Mouse (Mus musculus): ENCODE results near the gene Hbb-bh2. TPM values are rescaled to one million over a fixed set of nuclear protein-coding genes. Genes with fewer than 3 reads are reported as not detected.
"Not testable (repeated sequence)": the region's sequence is repeated elsewhere in the genome, so short reads cannot be mapped to it uniquely, and the experiment has no call there.

The Hbb-bh2 gene
- polyA plus RNA-seq, 1 experiment from 2014 or later = not detected

DNA sequence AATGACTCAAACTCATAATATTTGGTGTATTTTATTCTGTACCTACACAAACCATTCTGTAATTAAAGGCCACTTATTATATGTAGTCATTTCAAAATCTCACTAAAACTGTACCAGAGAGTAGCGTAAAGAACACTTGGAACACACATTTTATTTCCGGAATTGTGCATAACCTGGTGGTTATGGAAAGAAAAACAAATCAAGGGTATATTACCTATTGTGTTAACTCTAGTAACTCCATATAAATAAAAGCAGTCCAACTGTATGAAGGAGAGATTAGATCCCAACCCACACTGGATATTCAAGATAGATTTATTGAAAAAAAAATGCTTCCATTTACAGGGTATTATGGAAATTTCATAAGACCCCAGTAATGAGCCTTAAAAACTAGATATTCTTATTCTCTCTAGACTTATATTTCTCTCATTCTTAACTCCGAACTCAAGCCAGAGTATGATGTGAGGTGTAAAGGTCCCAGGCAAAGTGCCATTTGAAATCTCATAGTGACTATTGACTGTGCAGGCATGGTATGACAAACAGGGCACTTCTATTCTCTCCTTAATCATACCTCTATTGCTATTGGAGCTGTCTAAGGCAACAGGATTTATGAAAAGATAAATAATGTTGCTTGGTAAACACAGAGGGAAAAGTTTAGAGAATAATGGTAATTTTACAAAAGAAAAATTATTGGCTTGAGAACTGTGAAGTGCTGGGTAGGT lies 14.6 kb downstream of the Hbb-bh2 start:
- ATAC-seq (ENCODE audit: insufficient number of reproducible peaks, low FRiP score, low TSS enrichment, low read depth) (no peak), DNase-seq (ENCODE audit: low spot score) (no peak)
- no peaks in the 10 kb centered on the region for H3K27me3 ChIP-seq (ENCODE audit: control insufficient read depth, insufficient read depth, low read length)
- no peak overlapping the region for H3K4me3 ChIP-seq (ENCODE audit: low read depth, low read length)
- no peak overlapping the region for H3K4me2 ChIP-seq (ENCODE audit: low read depth, severe bottlenecking)
- H3K36me3 ChIP-seq (ENCODE audit: control insufficient read depth, insufficient read depth, low read length) = no peaks in the 10 kb centered on the region
- no peaks in the 10 kb centered on the region for H3K4me1 ChIP-seq (ENCODE audit: control insufficient read depth, insufficient read depth, low read length)
- H3K27ac ChIP-seq (replicated peaks; ENCODE audit: low read depth, low read length) = no peak overlapping the region
- H3K9me3 ChIP-seq (ENCODE audit: control insufficient read depth, low read length) = no peaks in the 10 kb centered on the region
- 93% methylated on average over 3 of the region's 3 CpGs for WGBS
- no peak overlapping the region for H3K9ac ChIP-seq (ENCODE audit: low read length)

- DNase-seq (ENCODE audit: low spot score) (no peak), ATAC-seq (ENCODE audit: insufficient number of reproducible peaks, low FRiP score, low TSS enrichment, low read depth) (no peak)
- H3K4me1 ChIP-seq (ENCODE audit: control insufficient read depth, insufficient read depth, low read length) = no peaks in the 10 kb centered on the region
- no peak overlapping the region for H3K4me3 ChIP-seq (ENCODE audit: low read depth, low read length)
- no peaks in the 10 kb centered on the region for H3K27me3 ChIP-seq (ENCODE audit: control insufficient read depth, insufficient read depth, low read length)
- no peak overlapping the region for H3K9ac ChIP-seq (ENCODE audit: low read length)
- WGBS = 90% methylated on average over 2 of the region's 2 CpGs
- no peaks in the 10 kb centered on the region for H3K9me3 ChIP-seq (ENCODE audit: control insufficient read depth, low read length)
- no peak overlapping the region for H3K27ac ChIP-seq (replicated peaks; ENCODE audit: low read depth, low read length)
- no peaks in the 10 kb centered on the region for H3K36me3 ChIP-seq (ENCODE audit: control insufficient read depth, insufficient read depth, low read length)
- no peak overlapping the region for H3K4me2 ChIP-seq (ENCODE audit: low read depth, severe bottlenecking)
Observed at GRCm38 (mm10) chr7:103824597-103824996, 15.7 kb downstream of the Hbb-bh2 start.

DNA sequence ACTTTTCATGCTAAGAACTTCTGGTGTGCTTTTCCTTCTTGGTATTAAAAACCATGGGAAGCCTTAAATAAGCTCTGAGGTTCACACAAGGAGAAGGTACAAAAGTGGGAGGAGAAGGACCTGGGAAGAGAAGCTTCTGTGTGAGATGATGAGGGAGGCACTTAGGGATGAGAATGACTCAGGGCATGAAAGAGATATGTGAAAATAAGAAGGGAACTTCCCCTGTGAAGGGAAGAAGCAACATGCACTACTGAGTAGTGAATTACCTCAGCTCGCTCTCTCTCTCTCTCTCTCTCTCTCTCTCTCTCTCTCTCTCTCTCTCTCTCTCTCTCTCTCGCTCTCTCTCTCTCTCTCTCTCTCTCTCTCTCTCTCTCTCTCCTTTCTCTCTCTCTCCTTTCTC lies 25.2 kb downstream of the Hbb-bh2 start:
- 83% methylated on average over 1 of the region's 2 CpGs for WGBS
- not testable (repeated sequence) for ATAC-seq (ENCODE audit: insufficient number of reproducible peaks, low FRiP score, low TSS enrichment, low read depth); DNase-seq (ENCODE audit: low spot score); H3K4me3 ChIP-seq (ENCODE audit: low read depth, low read length); H3K4me1 ChIP-seq (ENCODE audit: control insufficient read depth, insufficient read depth, low read length); H3K9me3 ChIP-seq (ENCODE audit: control insufficient read depth, low read length); H3K9ac ChIP-seq (ENCODE audit: low read length); H3K27me3 ChIP-seq (ENCODE audit: control insufficient read depth, insufficient read depth, low read length); H3K4me2 ChIP-seq (ENCODE audit: low read depth, severe bottlenecking); H3K27ac ChIP-seq (replicated peaks; ENCODE audit: low read depth, low read length); H3K36me3 ChIP-seq (ENCODE audit: control insufficient read depth, insufficient read depth, low read length)

DNA sequence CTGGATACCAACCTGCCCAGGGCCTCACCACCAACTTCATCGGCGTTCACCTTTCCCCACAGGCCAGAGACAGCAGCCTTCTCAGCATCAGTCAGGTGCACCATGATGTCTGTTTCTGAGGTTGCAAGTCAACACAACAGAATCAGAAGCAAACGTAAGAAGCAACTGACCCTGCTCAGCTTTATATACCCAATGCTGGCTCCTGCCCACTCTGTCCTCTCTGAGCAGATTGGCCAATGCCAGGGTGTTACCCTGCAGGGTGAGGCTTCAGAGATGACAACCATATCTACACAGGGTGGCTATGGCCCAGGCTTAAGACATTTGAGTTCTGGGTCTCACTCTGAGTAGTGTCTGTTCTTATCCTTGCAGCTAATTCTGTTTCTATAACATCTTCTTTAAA lies 26.6 kb downstream of the Hbb-bh2 start, which contains the start of gene Hbb-bt:
Gene Hbb-bt (minus strand): TSS at position 231 of the 400 bp plus-strand sequence.
- H3K4me1 ChIP-seq (ENCODE audit: control insufficient read depth, insufficient read depth, low read length) = no peaks in the 10 kb centered on the region
- WGBS = 94% methylated on average over 3 of the region's 3 CpGs
- no peaks in the 10 kb centered on the region for H3K27me3 ChIP-seq (ENCODE audit: control insufficient read depth, insufficient read depth, low read length)
- no peak within 1 kb of the TSS for H3K4me2 ChIP-seq (ENCODE audit: low read depth, severe bottlenecking)
- no peak within 1 kb of the TSS for H3K4me3 ChIP-seq (ENCODE audit: low read depth, low read length)
- ATAC-seq (ENCODE audit: insufficient number of reproducible peaks, low FRiP score, low TSS enrichment, low read depth) = no peak
- no peaks in the 10 kb centered on the region for H3K9me3 ChIP-seq (ENCODE audit: control insufficient read depth, low read length)
- no peak within 1 kb of the TSS for H3K27ac ChIP-seq (replicated peaks; ENCODE audit: low read depth, low read length)
- no peak for DNase-seq (ENCODE audit: low spot score)
- H3K36me3 ChIP-seq (ENCODE audit: control insufficient read depth, insufficient read depth, low read length) = no peaks in the 10 kb centered on the region
- H3K9ac ChIP-seq (ENCODE audit: low read length) = no peak within 1 kb of the TSS

DNA sequence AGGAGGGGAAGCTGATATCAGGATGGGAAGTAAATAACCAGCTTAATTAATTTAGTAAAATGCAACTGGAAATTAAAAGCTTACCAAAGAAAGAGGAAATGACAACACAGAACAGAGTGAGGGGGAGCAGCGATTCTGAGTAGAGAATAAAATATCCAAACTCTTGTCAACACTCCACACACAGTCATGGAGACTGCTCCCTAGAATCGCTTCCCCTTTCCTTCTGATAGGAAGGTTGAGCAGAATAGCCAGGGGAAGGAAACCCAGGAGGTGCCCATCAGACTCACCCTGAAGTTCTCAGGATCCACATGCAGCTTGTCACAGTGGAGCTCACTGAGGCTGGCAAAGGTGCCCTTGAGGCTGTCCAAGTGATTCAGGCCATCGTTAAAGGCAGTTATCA lies 27.2 kb downstream of the Hbb-bh2 start:
- WGBS = no CpG with 5 or more reads among the region's 3 CpGs
- not testable (repeated sequence) for ATAC-seq (ENCODE audit: insufficient number of reproducible peaks, low FRiP score, low TSS enrichment, low read depth)

GRCm38 (mm10) chr7:103812174-103812573 lies 28.1 kb downstream of the Hbb-bh2 start:
- Histone ChIP-seq H3K27ac (replicated peaks; ENCODE audit: low read depth, low read length) (no peak overlapping the region), H3K4me2 (ENCODE audit: low read depth, severe bottlenecking) (no peak overlapping the region), H3K4me1 (ENCODE audit: control insufficient read depth, insufficient read depth, low read length) (no peaks in the 10 kb centered on the region), H3K9me3 (ENCODE audit: control insufficient read depth, low read length) (no peaks in the 10 kb centered on the region), H3K36me3 (ENCODE audit: control insufficient read depth, insufficient read depth, low read length) (no peaks in the 10 kb centered on the region), H3K9ac (ENCODE audit: low read length) (no peak overlapping the region), H3K27me3 (ENCODE audit: control insufficient read depth, insufficient read depth, low read length) (no peaks in the 10 kb centered on the region), H3K4me3 (ENCODE audit: low read depth, low read length) (no peak overlapping the region)
- WGBS = 78% methylated on average over 1 of the region's 1 CpGs
- ATAC-seq (ENCODE audit: insufficient number of reproducible peaks, low FRiP score, low TSS enrichment, low read depth) = no peak
- no peak for DNase-seq (ENCODE audit: low spot score)

More for the DNA sequence above, 27.2 kb downstream of the Hbb-bh2 start:
- H3K4me1 ChIP-seq (ENCODE audit: control insufficient read depth, insufficient read depth, low read length); DNase-seq (ENCODE audit: low spot score); H3K4me3 ChIP-seq (ENCODE audit: low read depth, low read length); H3K36me3 ChIP-seq (ENCODE audit: control insufficient read depth, insufficient read depth, low read length); H3K27ac ChIP-seq (replicated peaks; ENCODE audit: low read depth, low read length); H3K4me2 ChIP-seq (ENCODE audit: low read depth, severe bottlenecking); H3K27me3 ChIP-seq (ENCODE audit: control insufficient read depth, insufficient read depth, low read length); H3K9me3 ChIP-seq (ENCODE audit: control insufficient read depth, low read length); H3K9ac ChIP-seq (ENCODE audit: low read length): not testable (repeated sequence)

DNA sequence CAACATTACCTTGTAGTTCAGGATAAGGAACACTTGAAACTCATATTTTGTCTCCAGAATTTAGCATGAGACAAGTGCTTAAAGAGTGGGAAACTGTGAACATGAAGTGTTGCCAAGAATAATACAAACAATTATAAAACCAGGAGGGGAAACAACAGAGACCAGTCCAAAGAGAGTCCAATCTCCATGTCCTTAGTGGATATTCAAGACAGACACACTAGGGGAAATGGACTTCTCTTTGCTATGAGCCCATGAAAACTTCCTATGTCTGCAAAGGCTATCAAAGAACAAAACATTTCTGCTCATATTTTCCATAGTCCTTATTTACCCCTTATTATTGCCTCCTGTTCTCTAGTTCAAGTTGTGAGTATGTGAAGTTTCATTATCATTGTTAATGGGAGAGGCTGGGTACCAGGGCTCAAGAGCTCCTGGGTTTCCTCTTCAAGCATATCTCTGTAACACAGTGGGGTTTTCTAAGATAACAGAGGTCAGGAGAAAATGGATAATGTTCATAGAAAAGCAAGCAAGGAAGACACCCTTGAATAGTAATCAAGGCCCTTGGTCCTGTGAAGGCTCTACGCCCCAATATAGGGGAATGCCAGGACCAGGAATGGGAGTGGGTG lies 29.0 kb downstream of the Hbb-bh2 start:
- 85% methylated on average over 1 of the region's 1 CpGs for WGBS
- no peak for ATAC-seq (ENCODE audit: insufficient number of reproducible peaks, low FRiP score, low TSS enrichment, low read depth)

GRCm38 (mm10) chr7:103810746-103811145 lies 29.6 kb downstream of the Hbb-bh2 start:
- no peaks in the 10 kb centered on the region for H3K4me1 ChIP-seq (ENCODE audit: control insufficient read depth, insufficient read depth, low read length)
- no peak overlapping the region for H3K9ac ChIP-seq (ENCODE audit: low read length)
- H3K27me3 ChIP-seq (ENCODE audit: control insufficient read depth, insufficient read depth, low read length) = no peaks in the 10 kb centered on the region
- no peak overlapping the region for H3K27ac ChIP-seq (replicated peaks; ENCODE audit: low read depth, low read length)
- H3K9me3 ChIP-seq (ENCODE audit: control insufficient read depth, low read length) = no peaks in the 10 kb centered on the region
- no peak overlapping the region for H3K4me2 ChIP-seq (ENCODE audit: low read depth, severe bottlenecking)
- no peaks in the 10 kb centered on the region for H3K36me3 ChIP-seq (ENCODE audit: control insufficient read depth, insufficient read depth, low read length)
- WGBS = 82% methylated on average over 3 of the region's 3 CpGs
- no peak for ATAC-seq (ENCODE audit: insufficient number of reproducible peaks, low FRiP score, low TSS enrichment, low read depth)
- no peak overlapping the region for H3K4me3 ChIP-seq (ENCODE audit: low read depth, low read length)
- no peak for DNase-seq (ENCODE audit: low spot score)

More for the DNA sequence above, 29.0 kb downstream of the Hbb-bh2 start:
- Histone ChIP-seq H3K36me3 (ENCODE audit: control insufficient read depth, insufficient read depth, low read length) (no peaks in the 10 kb centered on the region), H3K4me1 (ENCODE audit: control insufficient read depth, insufficient read depth, low read length) (no peaks in the 10 kb centered on the region), H3K4me2 (ENCODE audit: low read depth, severe bottlenecking) (no peak overlapping the region), H3K9me3 (ENCODE audit: control insufficient read depth, low read length) (no peaks in the 10 kb centered on the region), H3K4me3 (ENCODE audit: low read depth, low read length) (no peak overlapping the region), H3K27me3 (ENCODE audit: control insufficient read depth, insufficient read depth, low read length) (no peaks in the 10 kb centered on the region), H3K27ac (replicated peaks; ENCODE audit: low read depth, low read length) (no peak overlapping the region), H3K9ac (ENCODE audit: low read length) (no peak overlapping the region)
- no peak for DNase-seq (ENCODE audit: low spot score)
